Mouse (Mus musculus): ENCODE results near the gene Snx20.

DNA sequence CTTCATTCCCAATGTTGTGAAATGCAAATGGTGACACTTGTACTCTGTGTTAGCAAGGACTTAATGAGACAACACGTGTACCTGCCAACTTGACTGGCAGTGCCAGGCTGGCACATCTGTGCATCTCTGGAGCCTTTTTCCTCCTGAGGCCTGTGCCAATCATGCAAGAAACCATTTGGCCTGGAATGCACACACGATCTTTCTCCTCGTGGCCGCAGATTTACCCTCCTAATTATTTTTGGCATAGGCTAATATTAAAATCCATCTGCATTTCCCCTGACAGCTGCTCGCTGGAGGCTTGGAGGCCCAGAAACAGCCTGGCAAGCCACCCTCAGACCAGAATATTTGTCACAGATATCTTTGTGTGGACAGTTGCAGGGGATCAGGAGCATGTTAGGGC, 58.3 kb downstream of the Snx20 start:
- TF ChIP-seq CTCF (IDR thresholded peaks at IDR 0.05; ENCODE audit: low read depth, low read length), result no peak
- no peak for TF ChIP-seq GATA1 (IDR thresholded peaks at IDR 0.05; ENCODE audit: borderline replicate concordance, low read length)
- TF ChIP-seq TAL1 (conservative IDR thresholded peaks at IDR 0.05; ENCODE audit: low read depth, low read length), result no peak
- no peak for TF ChIP-seq GATA2 (IDR thresholded peaks at IDR 0.05; ENCODE audit: borderline replicate concordance, low read depth, low read length)
- no peak for TF ChIP-seq POLR2AphosphoS5 (IDR thresholded peaks at IDR 0.05; ENCODE audit: insufficient replicate concordance, low read depth, low read length)

Data from G1E (cell line).